Mouse (Mus musculus) C2C12 (cell line): Measurements from ENCODE around the gene Fam133b.

Source experiments
- CTCF ChIP-seq: IDR thresholded peaks from one replicate; pipeline ENCODE4 v1.5.1; 2011; ENCODE audit not compliant: control insufficient read depth, insufficient read depth, insufficient read length
- FOSL1 ChIP-seq: IDR thresholded peaks from one replicate; pipeline ENCODE4 v1.8.0; 2011; ENCODE audit warnings: mild to moderate bottlenecking, low read length; ENCODE audit not compliant: poor library complexity, insufficient read depth, severe bottlenecking
- USF1 ChIP-seq: IDR thresholded peaks from one replicate; pipeline ENCODE4 v1.6.1; 2011; ENCODE audit warnings: low read depth, mild to moderate bottlenecking, control low read depth, moderate library complexity

DNA sequence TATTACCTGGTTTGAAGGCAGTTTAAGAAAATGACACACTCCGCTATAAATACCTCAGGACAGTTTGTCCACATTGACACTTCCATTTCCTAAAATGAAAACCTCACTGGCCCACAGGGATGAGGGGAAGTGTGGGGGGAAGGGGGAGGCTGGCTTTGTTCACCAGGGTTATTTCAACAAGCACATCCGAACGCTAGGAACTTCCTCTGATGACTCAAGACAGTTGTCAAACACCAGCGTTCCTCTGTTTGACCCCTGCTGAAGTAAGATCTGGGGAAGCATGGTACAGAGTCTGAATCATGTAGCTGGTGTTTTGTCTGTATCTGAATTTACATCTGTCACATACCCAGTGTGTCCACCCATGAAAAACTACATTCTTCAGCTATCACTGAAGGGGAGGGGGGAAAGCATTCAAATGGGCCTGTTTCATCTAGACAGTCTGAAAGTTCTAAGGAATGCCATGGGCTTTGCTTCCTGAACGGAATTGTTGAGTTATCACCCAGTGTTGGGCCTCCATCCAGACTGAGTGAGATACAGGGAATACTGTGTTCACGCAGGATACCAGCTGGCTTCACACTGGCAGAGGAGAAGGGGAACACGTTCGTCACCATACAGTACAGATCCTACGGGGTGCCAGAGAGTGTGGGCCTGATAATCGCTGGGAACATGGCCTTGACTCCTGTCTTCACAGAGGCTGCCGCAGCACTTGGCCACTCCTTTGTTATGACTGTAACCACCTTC, 40.9 kb upstream of the Fam133b start:
- no peak for TF ChIP-seq CTCF
- no peak for TF ChIP-seq USF1
- no peak for TF ChIP-seq FOSL1
